Mouse (Mus musculus) c-Kit-positive CD71-negative TER-119-negative erythroid progenitor cells, embryonic 14.5 days (primary cell): Measurements from ENCODE around the gene Plekhg3.

ENCODE experiments used
- DNase-seq: peaks from one replicate; pipeline ENCODE4 v3.0.0-alpha.2; 2013; ENCODE audit warnings: low read depth

Plekhg3 gene

GRCm38 (mm10) chr12:76530580-76531139, at the start of gene Plekhg3:
TSS of gene Plekhg3 (plus strand) at chr12:76530891.
- DNase-seq = no peak

- no peak for DNase-seq
Observed at GRCm38 (mm10) chr12:76482446-76482845, 48.2 kb upstream of the Plekhg3 start.

GRCm38 (mm10) chr12:76482948-76483347, 47.7 kb upstream of the Plekhg3 start:
- DNase-seq = no peak

- no peak for DNase-seq
Observed at GRCm38 (mm10) chr12:76484881-76485280, 45.8 kb upstream of the Plekhg3 start.

- DNase-seq = no peak
Observed at GRCm38 (mm10) chr12:76485381-76485780, 45.3 kb upstream of the Plekhg3 start.

- DNase-seq = no peak
Observed at GRCm38 (mm10) chr12:76486943-76487342, 43.7 kb upstream of the Plekhg3 start.

GRCm38 (mm10) chr12:76490798-76491197, 39.9 kb upstream of the Plekhg3 start:
- DNase-seq = no peak

GRCm38 (mm10) chr12:76493462-76493861, 37.2 kb upstream of the Plekhg3 start:
- DNase-seq = no peak

- DNase-seq = no peak
Observed at GRCm38 (mm10) chr12:76495381-76495780, 35.3 kb upstream of the Plekhg3 start.

GRCm38 (mm10) chr12:76496324-76496723, 34.4 kb upstream of the Plekhg3 start:
- DNase-seq = peak; percentile 71

GRCm38 (mm10) chr12:76499276-76499675, 31.4 kb upstream of the Plekhg3 start:
- no peak for DNase-seq

- no peak for DNase-seq
Observed at GRCm38 (mm10) chr12:76500055-76500454, 30.6 kb upstream of the Plekhg3 start.

- peak; percentile 13 for DNase-seq
Observed at GRCm38 (mm10) chr12:76500896-76501295, 29.8 kb upstream of the Plekhg3 start.

GRCm38 (mm10) chr12:76502981-76503380, 27.7 kb upstream of the Plekhg3 start:
- no peak for DNase-seq

GRCm38 (mm10) chr12:76506522-76506921, 24.2 kb upstream of the Plekhg3 start:
- DNase-seq = no peak

GRCm38 (mm10) chr12:76507791-76508190, 22.9 kb upstream of the Plekhg3 start:
- no peak for DNase-seq

- DNase-seq = no peak
Observed at GRCm38 (mm10) chr12:76508909-76509440, 21.7 kb upstream of the Plekhg3 start.

GRCm38 (mm10) chr12:76512731-76513130, 18.0 kb upstream of the Plekhg3 start:
- DNase-seq = no peak

- DNase-seq = no peak
Observed at GRCm38 (mm10) chr12:76514842-76515241, 15.8 kb upstream of the Plekhg3 start.

GRCm38 (mm10) chr12:76518000-76518399, 12.7 kb upstream of the Plekhg3 start:
- no peak for DNase-seq

GRCm38 (mm10) chr12:76518909-76519842, 11.5 kb upstream of the Plekhg3 start:
- no peak for DNase-seq

- DNase-seq = no peak
Observed at GRCm38 (mm10) chr12:76523654-76524053, 7.0 kb upstream of the Plekhg3 start.

GRCm38 (mm10) chr12:76524915-76525314, 5.8 kb upstream of the Plekhg3 start:
- DNase-seq = no peak
